Mouse (Mus musculus): ENCODE measurements around the gene Cd28. TPM values are rescaled to one million over a fixed set of nuclear protein-coding genes. Genes with fewer than 3 reads are reported as not detected.
A peak's percentile ranks its signal among the peaks of the same experiment; 100 is the strongest.

The Cd28 gene
- polyA plus RNA-seq (2015; fragmentation: Nextera tagmentation; extraction: Ambion mirVana): 0.07 and 0.33 TPM in 2 replicates

- WGBS: 78% methylated on average over 5 of the region's 5 CpGs
- peaks cover 5% of the 10 kb centered on the region; the same call in 1 of the 2 replicates for H3K4me1 ChIP-seq (ENCODE audit: control insufficient read depth, insufficient read depth, low read length)
Observed at GRCm38 (mm10) chr1:60716567-60716966, at the start of gene Cd28. TSS of gene Cd28 (plus strand) at chr1:60716800.

GRCm38 (mm10) chr1:60667873-60668616 is 48.6 kb upstream of the Cd28 start:
- H3K36me3 ChIP-seq (ENCODE audit: control insufficient read depth, insufficient read depth, low read length): no peaks in the 10 kb centered on the region
- 0 out of 2 replicates have a peak, but pooled peaks cover 6% of the 10 kb centered on the region for H3K4me1 ChIP-seq (ENCODE audit: control insufficient read depth, insufficient read depth, low read length)
- H3K27ac ChIP-seq (ENCODE audit: low read length): peak overlapping the region; percentile 44
- WGBS: 33% methylated on average over 17 of the region's 17 CpGs
- H3K4me2 ChIP-seq (ENCODE audit: low read depth, low read length): peak overlapping the region; percentile 37
- peak; percentile 45; the same call in 1 of the 2 replicates for ATAC-seq
- H3K4me3 ChIP-seq (ENCODE audit: low read length): peak overlapping the region; percentile 16; the same call in 1 of the 2 replicates
- peak overlapping the region; percentile 1; the same call in 1 of the 2 replicates for H3K9ac ChIP-seq (ENCODE audit: low read depth, low read length)
- no peaks in the 10 kb centered on the region for H3K27me3 ChIP-seq (replicated peaks; ENCODE audit: control insufficient read depth, insufficient read depth, low read length)
- no peaks in the 10 kb centered on the region for H3K9me3 ChIP-seq (ENCODE audit: control insufficient read depth, low read length)

More at GRCm38 (mm10) chr1:60716567-60716966, at the start of gene Cd28:
- H3K4me2 ChIP-seq (ENCODE audit: low read depth, low read length): no peak within 1 kb of the TSS
- peak within 1 kb of the TSS; percentile 23; the same call in 1 of the 2 replicates for H3K27ac ChIP-seq (ENCODE audit: low read length)
- H3K36me3 ChIP-seq (ENCODE audit: control insufficient read depth, insufficient read depth, low read length): no peaks in the 10 kb centered on the region
- H3K4me3 ChIP-seq (ENCODE audit: low read length): no peak within 1 kb of the TSS
- no peaks in the 10 kb centered on the region for H3K27me3 ChIP-seq (replicated peaks; ENCODE audit: control insufficient read depth, insufficient read depth, low read length)
- H3K9me3 ChIP-seq (ENCODE audit: control insufficient read depth, low read length): no peaks in the 10 kb centered on the region
- no peak for ATAC-seq
- H3K9ac ChIP-seq (ENCODE audit: low read depth, low read length): no peak within 1 kb of the TSS

DNA sequence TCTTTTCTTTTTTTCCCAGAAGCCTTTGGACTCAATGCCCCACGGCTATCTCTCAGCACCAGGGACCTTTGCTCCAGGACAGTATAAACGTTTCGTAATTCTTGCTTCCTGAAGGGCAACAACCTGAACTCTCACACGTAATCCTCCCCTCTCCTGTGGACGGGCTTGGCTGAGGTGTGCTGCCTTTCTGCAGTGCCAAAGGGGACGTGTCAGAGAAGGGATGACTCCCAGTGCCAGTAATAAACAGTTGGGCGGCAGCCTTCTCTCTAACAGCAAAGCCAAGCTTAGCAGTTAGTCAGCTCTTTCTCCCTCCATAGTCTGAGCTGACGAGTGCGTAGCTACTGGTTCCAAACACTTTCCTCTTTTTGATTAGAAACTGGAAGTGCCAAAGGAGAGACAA is 47.6 kb upstream of the Cd28 start:
- Histone ChIP-seq H3K4me3 (ENCODE audit: low read length) (no peak overlapping the region), H3K27ac (ENCODE audit: low read length) (peak overlapping the region; percentile 64)
- peak; percentile 98 for ATAC-seq

DNA sequence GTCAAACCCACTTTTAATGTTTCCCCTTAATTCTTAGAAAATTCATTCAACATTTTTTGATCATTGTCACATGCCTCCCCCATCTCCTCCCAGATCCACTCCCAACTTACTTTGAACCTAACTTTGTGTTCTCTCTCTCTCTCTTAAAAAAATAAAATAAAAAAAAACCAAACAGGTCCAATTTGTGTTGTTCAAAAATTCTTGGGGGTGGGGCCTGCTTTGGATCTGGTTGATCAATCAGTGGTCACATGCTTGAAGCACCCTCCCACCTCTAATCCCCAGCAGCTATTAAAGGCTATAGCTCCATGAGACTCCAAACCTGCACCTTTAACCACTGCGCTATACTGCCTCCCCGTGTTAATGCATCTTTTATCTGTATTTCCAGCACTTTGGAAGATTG is 46.9 kb upstream of the Cd28 start:
- no peak overlapping the region for H3K27ac ChIP-seq (ENCODE audit: low read length)
- no peak overlapping the region for H3K9ac ChIP-seq (ENCODE audit: low read depth, low read length)
- no peaks in the 10 kb centered on the region for H3K9me3 ChIP-seq (ENCODE audit: control insufficient read depth, low read length)
- no peaks in the 10 kb centered on the region for H3K27me3 ChIP-seq (replicated peaks; ENCODE audit: control insufficient read depth, insufficient read depth, low read length)
- WGBS: 88% methylated on average over 2 of the region's 2 CpGs
- ATAC-seq: no peak
- 0 out of 2 replicates have a peak, but pooled peaks cover 6% of the 10 kb centered on the region for H3K4me1 ChIP-seq (ENCODE audit: control insufficient read depth, insufficient read depth, low read length)
- H3K36me3 ChIP-seq (ENCODE audit: control insufficient read depth, insufficient read depth, low read length): no peaks in the 10 kb centered on the region
- H3K4me2 ChIP-seq (ENCODE audit: low read depth, low read length): no peak overlapping the region
- H3K4me3 ChIP-seq (ENCODE audit: low read length): no peak overlapping the region

More for the DNA sequence above, 47.6 kb upstream of the Cd28 start:
- H3K36me3 ChIP-seq (ENCODE audit: control insufficient read depth, insufficient read depth, low read length): no peaks in the 10 kb centered on the region
- H3K27me3 ChIP-seq (replicated peaks; ENCODE audit: control insufficient read depth, insufficient read depth, low read length): no peaks in the 10 kb centered on the region
- H3K4me1 ChIP-seq (ENCODE audit: control insufficient read depth, insufficient read depth, low read length): 0 out of 2 replicates have a peak, but pooled peaks cover 6% of the 10 kb centered on the region
- H3K9ac ChIP-seq (ENCODE audit: low read depth, low read length): 0 out of 2 replicates have a peak overlapping the region, but pooled peaks have one; percentile 16
- no peaks in the 10 kb centered on the region for H3K9me3 ChIP-seq (ENCODE audit: control insufficient read depth, low read length)
- WGBS: 39% methylated on average over 9 of the region's 9 CpGs
- no peak overlapping the region; the same call in 1 of the 2 replicates for H3K4me2 ChIP-seq (ENCODE audit: low read depth, low read length)

DNA sequence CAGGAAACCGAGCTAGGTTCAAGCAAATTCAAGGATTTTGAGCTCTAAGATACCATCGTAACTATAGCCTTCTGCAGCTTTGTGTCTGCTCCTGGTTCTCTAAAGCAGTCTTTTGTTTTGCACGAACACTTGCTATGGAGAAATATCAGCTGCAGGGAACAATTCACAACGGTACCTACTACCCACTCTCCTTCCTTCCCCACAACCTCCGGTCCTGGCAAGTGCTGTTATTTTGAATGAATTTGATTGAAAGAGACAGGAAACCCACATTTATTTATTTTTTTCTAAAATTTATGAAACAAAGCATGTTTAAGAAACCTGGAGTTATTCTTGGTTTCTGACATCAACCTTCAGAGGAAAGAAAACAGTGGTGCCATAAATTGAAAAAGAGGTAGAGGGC is 46.4 kb upstream of the Cd28 start:
- Histone ChIP-seq H3K36me3 (ENCODE audit: control insufficient read depth, insufficient read depth, low read length) (no peaks in the 10 kb centered on the region), H3K9ac (ENCODE audit: low read depth, low read length) (no peak overlapping the region), H3K4me3 (ENCODE audit: low read length) (no peak overlapping the region), H3K9me3 (ENCODE audit: control insufficient read depth, low read length) (no peaks in the 10 kb centered on the region), H3K27ac (ENCODE audit: low read length) (no peak overlapping the region), H3K4me1 (ENCODE audit: control insufficient read depth, insufficient read depth, low read length) (0 out of 2 replicates have a peak, but pooled peaks cover 6% of the 10 kb centered on the region), H3K4me2 (ENCODE audit: low read depth, low read length) (no peak overlapping the region), H3K27me3 (replicated peaks; ENCODE audit: control insufficient read depth, insufficient read depth, low read length) (no peaks in the 10 kb centered on the region)
- 73% methylated on average over 5 of the region's 5 CpGs for WGBS
- ATAC-seq: no peak

- H3K27ac ChIP-seq (ENCODE audit: low read length): no peak overlapping the region
- H3K27me3 ChIP-seq (replicated peaks; ENCODE audit: control insufficient read depth, insufficient read depth, low read length): no peaks in the 10 kb centered on the region
- H3K4me2 ChIP-seq (ENCODE audit: low read depth, low read length): no peak overlapping the region
- 79% methylated on average over 4 of the region's 4 CpGs for WGBS
- no peaks in the 10 kb centered on the region for H3K36me3 ChIP-seq (ENCODE audit: control insufficient read depth, insufficient read depth, low read length)
- no peaks in the 10 kb centered on the region for H3K4me1 ChIP-seq (ENCODE audit: control insufficient read depth, insufficient read depth, low read length)
- no peak overlapping the region for H3K4me3 ChIP-seq (ENCODE audit: low read length)
- no peak overlapping the region for H3K9ac ChIP-seq (ENCODE audit: low read depth, low read length)
- ATAC-seq: no peak
- H3K9me3 ChIP-seq (ENCODE audit: control insufficient read depth, low read length): no peaks in the 10 kb centered on the region
Observed at GRCm38 (mm10) chr1:60683766-60684165, 32.8 kb upstream of the Cd28 start.

DNA sequence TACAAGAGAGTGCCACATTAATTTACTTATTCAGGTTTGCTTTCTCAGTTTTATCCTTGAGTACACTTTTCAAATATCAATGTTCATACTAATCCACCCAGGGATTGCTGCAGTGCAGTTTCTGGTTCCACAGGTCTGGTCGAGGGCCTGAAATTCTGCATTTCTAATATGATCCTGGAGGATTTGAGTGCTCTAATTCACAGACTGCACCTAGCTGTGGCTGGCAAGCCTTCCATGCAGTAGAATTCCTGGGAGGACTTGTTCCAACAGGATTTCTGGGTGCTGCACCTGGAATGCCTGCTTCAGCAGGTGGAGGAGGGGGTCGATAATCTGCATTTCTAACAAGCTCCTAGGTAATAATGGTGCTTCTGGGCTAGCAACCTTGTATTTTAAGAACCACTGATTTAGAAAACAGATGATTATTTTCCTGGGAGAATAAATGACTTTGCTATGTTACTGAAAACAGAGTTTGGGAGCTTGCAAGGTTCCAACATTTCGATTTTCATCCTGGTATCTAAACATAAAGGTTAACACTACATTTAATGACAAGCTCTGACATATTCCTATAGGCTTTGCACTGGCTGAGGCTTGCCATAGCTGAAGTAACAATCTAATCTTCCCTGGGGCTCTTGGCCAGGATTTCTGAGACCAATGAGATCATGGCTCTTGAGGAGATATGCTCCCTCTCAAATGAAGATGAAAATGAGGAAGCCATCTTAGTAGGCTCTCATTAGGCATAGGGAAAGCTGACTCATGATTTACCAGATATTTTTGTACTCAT is 20.3 kb upstream of the Cd28 start:
- Histone ChIP-seq H3K27ac (ENCODE audit: low read length) (no peak overlapping the region), H3K4me2 (ENCODE audit: low read depth, low read length) (no peak overlapping the region), H3K36me3 (ENCODE audit: control insufficient read depth, insufficient read depth, low read length) (no peaks in the 10 kb centered on the region), H3K9ac (ENCODE audit: low read depth, low read length) (no peak overlapping the region), H3K27me3 (replicated peaks; ENCODE audit: control insufficient read depth, insufficient read depth, low read length) (no peaks in the 10 kb centered on the region), H3K4me1 (ENCODE audit: control insufficient read depth, insufficient read depth, low read length) (no peaks in the 10 kb centered on the region), H3K9me3 (ENCODE audit: control insufficient read depth, low read length) (no peaks in the 10 kb centered on the region), H3K4me3 (ENCODE audit: low read length) (no peak overlapping the region)
- no peak for ATAC-seq
- WGBS: 77% methylated on average over 3 of the region's 3 CpGs

- Histone ChIP-seq H3K9me3 (ENCODE audit: control insufficient read depth, low read length) (no peaks in the 10 kb centered on the region), H3K27me3 (replicated peaks; ENCODE audit: control insufficient read depth, insufficient read depth, low read length) (no peaks in the 10 kb centered on the region), H3K9ac (ENCODE audit: low read depth, low read length) (no peak overlapping the region), H3K27ac (ENCODE audit: low read length) (no peak overlapping the region), H3K4me1 (ENCODE audit: control insufficient read depth, insufficient read depth, low read length) (no peaks in the 10 kb centered on the region), H3K36me3 (ENCODE audit: control insufficient read depth, insufficient read depth, low read length) (no peaks in the 10 kb centered on the region), H3K4me3 (ENCODE audit: low read length) (no peak overlapping the region), H3K4me2 (ENCODE audit: low read depth, low read length) (no peak overlapping the region)
- no peak for ATAC-seq
- 48% methylated on average over 2 of the region's 2 CpGs for WGBS
Observed at GRCm38 (mm10) chr1:60702641-60703040, 14.0 kb upstream of the Cd28 start.

- H3K9ac ChIP-seq (ENCODE audit: low read depth, low read length): no peak overlapping the region
- H3K27ac ChIP-seq (ENCODE audit: low read length): no peak overlapping the region
- no peaks in the 10 kb centered on the region for H3K36me3 ChIP-seq (ENCODE audit: control insufficient read depth, insufficient read depth, low read length)
- H3K4me1 ChIP-seq (ENCODE audit: control insufficient read depth, insufficient read depth, low read length): peaks cover 5% of the 10 kb centered on the region; the same call in 1 of the 2 replicates
- H3K9me3 ChIP-seq (ENCODE audit: control insufficient read depth, low read length): no peaks in the 10 kb centered on the region
- no peak overlapping the region for H3K4me2 ChIP-seq (ENCODE audit: low read depth, low read length)
- H3K27me3 ChIP-seq (replicated peaks; ENCODE audit: control insufficient read depth, insufficient read depth, low read length): no peaks in the 10 kb centered on the region
- 78% methylated on average over 3 of the region's 3 CpGs for WGBS
- ATAC-seq: no peak
- no peak overlapping the region for H3K4me3 ChIP-seq (ENCODE audit: low read length)
Observed at GRCm38 (mm10) chr1:60713238-60713637, 3.4 kb upstream of the Cd28 start.

Data from intestine, embryonic 16.5 days (tissue).